Mouse (Mus musculus) heart, postnatal 25 days (tissue): Measurements from ENCODE around the gene Nppc. TPM values are rescaled to one million over a fixed set of nuclear protein-coding genes. Genes with fewer than 3 reads are reported as not detected.

Experiments
- microRNA-seq: library from miRNA; unstranded; fragments of <30 nt; microRNA quantifications from one replicate; pipeline ENCODE4 v1.2.0, GENCODE M21; 2022
- total RNA-seq, 2 experiments: library from RNA; stranded (reverse); gene quantifications; 2 replicates each; pipeline ENCODE4 v1.2.3; 2021

The Nppc gene
- total RNA-seq, 2 experiments from 2014 or later = 0.42 to 0.49 TPM

Small RNAs within 50 kb of the gene (microRNA-seq; reads per million reads assigned to microRNA genes)
- not detected for gene Gm22955

Other genes starting within 250 kb of the Nppc start
- gene Nmur1, start 244.3 kb downstream of the Nppc start, total RNA-seq = not detected
- gene Tex44, start 244.2 kb downstream of the Nppc start, total RNA-seq = not detected
- gene Ptma, start 143.8 kb downstream of the Nppc start, total RNA-seq = 100 to 1,000 TPM; 231 to 265 TPM
- 10 to 100 TPM; 43.5 to 45.6 TPM for gene Pde6d, start 87.9 kb downstream of the Nppc start, total RNA-seq
- 10 to 100 TPM; 10.1 TPM for gene Cops7b, start 87.7 kb downstream of the Nppc start, total RNA-seq
- 10 to 100 TPM; 10.7 to 11.0 TPM for gene Dis3l2, start 33.2 kb upstream of the Nppc start, total RNA-seq